Mouse (Mus musculus) heart, embryonic 14.5 days (tissue): ENCODE results near the gene Hnrnpa3. TPM values are rescaled to one million over a fixed set of nuclear protein-coding genes. Genes with fewer than 3 reads are reported as not detected.

Source experiments
- ATAC-seq: fragments of 200-750 bp; cut with Nextera tagmentation; 2 replicates; pipeline ENCODE4 v1.8.0; 2017; ENCODE audit warnings: low read depth, moderate TSS enrichment; ENCODE audit not compliant: insufficient number of reproducible peaks, insufficient read depth, low FRiP score
- H3K27ac ChIP-seq, 2 experiments: fragments of 200-500 bp in 1 of 2; fragments of 300-500 bp in 1 of 2; sonication (generic) in 1 of 2; replicated peaks in 1 of 2; 2 replicates each; pipeline ENCODE4 v1.5.1; 2012 to 2014; ENCODE audit warnings: low read depth in 2 of 2, low read length in 2 of 2, control low read depth in 1 of 2, mild to moderate bottlenecking in 1 of 2, mixed read lengths in 1 of 2; ENCODE audit not compliant: control insufficient read depth in 1 of 2, insufficient read depth in 1 of 2
- H3K27me3 ChIP-seq: fragments of 300-500 bp; sonication (generic); 2 replicates; pipeline ENCODE4 v1.6.1; 2014; ENCODE audit warnings: mild to moderate bottlenecking, low read length, control low read depth; ENCODE audit not compliant: control insufficient read depth, insufficient read depth
- H3K36me3 ChIP-seq: fragments of 300-500 bp; sonication (generic); 2 replicates; pipeline ENCODE4 v1.6.1; 2014; ENCODE audit warnings: mild to moderate bottlenecking, control low read depth, low read length, mixed read lengths; ENCODE audit not compliant: control insufficient read depth, insufficient read depth
- H3K4me1 ChIP-seq, 2 experiments: fragments of 200-500 bp in 1 of 2; fragments of 300-500 bp in 1 of 2; sonication (generic) in 1 of 2; 2 replicates each; pipeline ENCODE4 v1.6.1; 2012 to 2014; ENCODE audit warnings: low read length in 2 of 2, control low read depth in 1 of 2, mixed read lengths in 1 of 2; ENCODE audit not compliant: control insufficient read depth in 2 of 2, insufficient read depth in 2 of 2
- H3K4me2 ChIP-seq: fragments of 300-500 bp; sonication (generic); 2 replicates; pipeline ENCODE4 v1.6.1; 2014; ENCODE audit warnings: mild to moderate bottlenecking, low read length
- H3K4me3 ChIP-seq, 2 experiments: fragments of 200-500 bp in 1 of 2; fragments of 300-500 bp in 1 of 2; sonication (generic) in 1 of 2; 2 replicates each; pipeline ENCODE4 v1.5.1; 2012 to 2014; ENCODE audit warnings: low read length in 2 of 2, mild to moderate bottlenecking in 2 of 2, control low read depth in 1 of 2, low read depth in 1 of 2, moderate library complexity in 1 of 2; ENCODE audit not compliant: control insufficient read depth in 1 of 2, insufficient read depth in 1 of 2
- H3K9ac ChIP-seq: fragments of 300-500 bp; sonication (generic); 2 replicates; pipeline ENCODE4 v1.6.1; 2014; ENCODE audit warnings: mild to moderate bottlenecking, low read length
- H3K9me3 ChIP-seq: fragments of 300-500 bp; sonication (generic); 2 replicates; pipeline ENCODE4 v1.6.1; 2016; ENCODE audit warnings: low read length, control low read depth; ENCODE audit not compliant: control insufficient read depth
- WGBS: fragments of 180-500 bp; shearing (Covaris S2); extraction: QIAGEN DNeasy Blood & Tissue Kit; methylation state at CpG from one replicate; pipeline ENCODE4 v1.1.7; 2014; 5-methylcytosine and 5-hydroxymethylcytosine counted together
- polyA plus RNA-seq: library from polyadenylated mRNA; unstranded; fragments of >200 nt; fragmentation: Nextera tagmentation; extraction: Ambion mirVana; gene quantifications from 2 replicates; pipeline ENCODE4 v1.2.1, GENCODE M21; 2014

Hnrnpa3 gene
- polyA plus RNA-seq, 1 experiment from 2014 or later: 121 TPM

DNA sequence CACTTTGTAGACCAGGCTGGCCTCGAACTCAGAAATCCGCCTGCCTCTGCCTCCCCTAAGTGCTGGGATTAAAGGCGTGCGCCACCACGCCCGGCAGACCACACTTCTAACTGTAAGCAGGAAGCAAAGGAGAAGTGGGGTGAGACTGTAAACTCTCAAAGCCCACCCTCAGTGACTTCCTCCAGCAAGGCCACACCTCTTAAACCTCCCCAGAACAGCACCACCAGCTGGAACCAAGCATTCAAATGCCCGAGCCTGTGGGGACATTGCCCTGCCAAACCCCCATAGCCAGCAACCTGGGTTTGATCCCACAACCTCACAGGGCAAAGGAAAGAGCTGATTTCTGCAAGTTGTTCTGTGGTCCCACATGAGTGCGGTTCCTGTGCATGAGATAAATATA, 42.1 kb upstream of the Hnrnpa3 start:
- Histone ChIP-seq H3K4me3 (no peak overlapping the region), H3K9ac (no peak overlapping the region), H3K4me1 (peaks cover 6 to 9% of the 10 kb centered on the region in 2 experiments), H3K9me3 (no peaks in the 10 kb centered on the region), H3K27me3 (no peaks in the 10 kb centered on the region), H3K27ac (no peak overlapping the region), H3K36me3 (no peaks in the 10 kb centered on the region), H3K4me2 (no peak overlapping the region)
- WGBS: 94% methylated on average over 8 of the region's 8 CpGs
- ATAC-seq: no peak

DNA sequence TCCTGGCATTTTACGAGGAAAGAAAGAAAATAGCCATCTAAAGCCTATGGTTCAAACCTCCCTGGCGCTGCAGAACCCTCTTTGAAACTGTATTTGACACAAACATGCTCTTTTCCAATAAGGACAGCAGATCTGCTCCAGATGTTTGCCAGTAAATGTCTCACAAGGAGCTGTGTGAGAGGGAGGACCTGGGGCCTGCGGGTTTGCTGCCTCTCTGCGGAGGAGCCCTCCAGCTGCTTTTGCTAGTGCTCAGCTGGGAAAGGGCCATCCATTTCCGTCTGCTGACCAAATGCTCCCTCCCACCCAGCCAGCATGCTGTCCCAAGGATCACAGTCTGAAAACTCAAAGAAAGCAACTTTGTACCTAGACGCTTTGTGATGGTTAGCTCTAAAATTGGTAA, 40.3 kb upstream of the Hnrnpa3 start:
- no peaks in the 10 kb centered on the region for H3K36me3 ChIP-seq
- H3K27ac ChIP-seq: no peak overlapping the region
- ATAC-seq: no peak
- no peak overlapping the region for H3K4me3 ChIP-seq
- H3K9me3 ChIP-seq: no peaks in the 10 kb centered on the region
- H3K27me3 ChIP-seq: no peaks in the 10 kb centered on the region
- WGBS: 64% methylated on average over 6 of the region's 6 CpGs
- no peak overlapping the region for H3K9ac ChIP-seq
- no peaks in the 10 kb centered on the region; a peak in 1 of 4 replicates for H3K4me1 ChIP-seq
- H3K4me2 ChIP-seq: no peak overlapping the region

DNA sequence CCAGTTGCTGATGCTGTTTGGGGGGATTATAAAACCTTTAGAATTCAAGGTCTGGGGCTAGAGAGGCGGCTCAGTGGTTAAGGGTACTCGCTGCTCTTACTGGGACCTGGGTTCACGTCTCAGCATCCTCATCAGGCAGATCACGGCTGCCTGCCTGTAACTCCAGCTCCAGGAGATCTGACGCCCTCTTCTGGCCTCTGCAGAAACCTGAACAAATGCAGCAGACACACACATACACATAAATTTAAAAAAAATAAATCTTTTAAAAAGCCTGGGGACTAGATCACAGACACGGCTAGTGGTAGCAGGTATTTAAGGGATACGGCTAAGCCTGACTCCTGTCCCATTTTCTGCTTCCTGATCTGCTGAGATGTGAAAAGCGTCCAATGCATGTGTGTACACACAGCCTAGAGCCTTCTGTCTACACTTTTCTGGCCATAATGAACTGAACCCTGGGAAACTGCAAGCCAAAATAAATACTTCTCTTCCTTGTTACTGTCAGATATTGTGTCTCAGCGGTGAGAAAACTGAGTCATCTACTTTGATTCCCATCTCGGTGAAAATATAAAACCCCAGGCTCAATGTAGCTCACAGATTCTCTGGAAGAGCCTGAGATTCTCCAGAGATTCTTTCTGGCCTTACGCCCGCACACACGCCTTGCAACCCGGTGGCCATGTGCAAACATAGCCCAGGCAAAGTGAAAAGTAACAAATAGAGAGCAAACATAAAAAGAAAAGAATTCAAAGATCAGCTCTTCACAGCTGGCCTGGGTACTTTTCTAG, 37.0 kb upstream of the Hnrnpa3 start:
- Histone ChIP-seq H3K4me1 (no peaks in the 10 kb centered on the region), H3K27me3 (no peaks in the 10 kb centered on the region), H3K4me2 (no peak overlapping the region), H3K9ac (no peak overlapping the region), H3K9me3 (no peaks in the 10 kb centered on the region), H3K36me3 (no peaks in the 10 kb centered on the region), H3K4me3 (no peak overlapping the region), H3K27ac (0 out of 4 replicates have a peak overlapping the region, but pooled peaks of 1 of the 2 experiments have one; percentile 14)
- no peak for ATAC-seq
- 70% methylated on average over 14 of the region's 14 CpGs for WGBS

DNA sequence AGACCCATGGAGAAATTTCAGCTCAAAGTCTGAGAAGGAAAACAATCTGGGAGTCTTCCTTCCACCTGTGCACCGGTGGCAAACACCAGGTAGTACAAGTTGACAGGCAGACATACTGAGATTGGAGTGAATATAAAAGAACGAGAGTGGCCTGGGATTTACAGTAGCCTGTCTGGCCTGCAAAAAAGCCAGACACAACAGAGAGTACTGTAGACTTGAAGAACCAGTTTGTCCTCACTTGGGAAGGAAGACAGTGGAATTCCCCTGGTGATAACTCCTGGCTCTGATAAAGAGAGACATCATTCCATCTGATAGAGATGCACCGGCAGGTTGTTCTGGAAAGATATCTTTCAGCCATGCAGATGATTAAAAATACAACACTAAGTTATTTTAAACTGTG, 34.0 kb upstream of the Hnrnpa3 start:
- Histone ChIP-seq H3K9ac (no peak overlapping the region), H3K4me1 (no peaks in the 10 kb centered on the region), H3K4me3 (no peak overlapping the region), H3K27me3 (no peaks in the 10 kb centered on the region), H3K9me3 (no peaks in the 10 kb centered on the region), H3K36me3 (no peaks in the 10 kb centered on the region), H3K27ac (no peak overlapping the region), H3K4me2 (no peak overlapping the region)
- 58% methylated on average over 3 of the region's 3 CpGs for WGBS
- no peak for ATAC-seq

DNA sequence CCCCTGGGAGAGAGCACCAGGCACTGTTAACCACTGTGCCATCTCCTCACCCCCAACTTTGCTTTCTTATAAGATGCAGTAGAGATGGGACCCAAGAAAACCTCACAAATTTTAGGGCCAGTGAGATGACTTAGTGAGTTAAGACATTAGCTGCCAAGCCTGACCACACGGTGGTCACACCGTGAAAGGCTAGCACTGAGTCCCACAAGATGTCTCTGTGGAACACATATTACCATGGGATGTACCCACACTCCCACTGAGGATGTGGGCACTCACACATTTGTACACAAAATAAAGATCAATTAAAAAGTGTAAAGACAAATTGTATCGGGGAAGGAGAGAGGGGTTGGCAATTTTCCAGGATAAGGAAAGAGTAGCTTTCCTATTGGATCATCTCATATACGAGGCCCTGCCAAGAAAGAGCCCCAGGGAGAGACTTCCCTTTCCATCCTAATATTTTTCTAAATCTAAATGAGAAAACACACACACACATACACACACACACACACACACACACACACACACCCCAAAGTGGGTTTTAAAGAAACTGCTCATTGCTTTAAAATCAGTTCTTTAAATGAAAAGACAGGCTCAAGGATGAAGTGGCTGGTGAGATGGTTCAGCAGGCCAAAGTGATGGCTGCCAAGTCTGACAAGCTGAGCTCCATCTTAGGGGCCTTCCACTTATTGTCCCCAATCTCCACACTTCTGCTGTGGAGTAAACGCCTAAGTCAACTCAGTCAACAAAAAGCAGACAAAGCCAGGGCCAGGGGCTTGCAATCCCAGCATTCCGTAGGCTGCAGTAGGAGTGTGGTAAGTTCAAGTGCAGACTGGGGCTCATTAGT, 32.2 kb upstream of the Hnrnpa3 start:
- Histone ChIP-seq H3K9ac (no peak overlapping the region), H3K4me1 (peaks cover 2 to 8% of the 10 kb centered on the region in 2 experiments), H3K27me3 (no peaks in the 10 kb centered on the region), H3K27ac (no peak overlapping the region), H3K4me2 (no peak overlapping the region), H3K36me3 (no peaks in the 10 kb centered on the region), H3K9me3 (no peaks in the 10 kb centered on the region), H3K4me3 (no peak overlapping the region)
- no peak for ATAC-seq
- WGBS: 77% methylated on average over 6 of the region's 6 CpGs

GRCm38 (mm10) chr2:75628487-75628886, 30.6 kb upstream of the Hnrnpa3 start:
- no peaks in the 10 kb centered on the region for H3K36me3 ChIP-seq
- H3K9me3 ChIP-seq: no peaks in the 10 kb centered on the region
- 84% methylated on average over 8 of the region's 8 CpGs for whole genome bisulfite sequencing
- ATAC-seq: no peak
- no peak overlapping the region for H3K27ac ChIP-seq
- no peak overlapping the region for H3K4me2 ChIP-seq
- no peak overlapping the region for H3K4me3 ChIP-seq
- peaks cover 2 to 12% of the 10 kb centered on the region in 2 experiments for H3K4me1 ChIP-seq
- H3K9ac ChIP-seq: no peak overlapping the region
- no peaks in the 10 kb centered on the region for H3K27me3 ChIP-seq

DNA sequence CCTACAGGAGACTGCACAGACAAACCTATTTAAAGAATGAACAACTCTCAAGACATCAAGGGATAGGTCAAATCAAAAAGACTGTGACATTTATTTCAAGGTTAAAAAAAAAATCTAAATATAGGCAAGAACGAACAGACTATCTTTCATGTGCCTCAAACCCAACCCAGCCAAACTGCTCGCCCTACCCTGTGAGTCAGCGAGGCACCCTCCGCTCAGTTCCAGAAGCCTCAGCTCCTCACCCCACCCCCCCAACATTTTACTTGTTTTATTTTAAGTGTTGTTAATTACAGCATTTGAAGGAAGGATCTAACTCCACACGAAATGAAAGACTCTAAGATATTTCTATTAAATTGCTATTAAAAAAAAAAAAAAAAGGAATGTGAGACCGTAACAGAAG, 27.6 kb upstream of the Hnrnpa3 start:
- Histone ChIP-seq H3K4me2 (no peak overlapping the region), H3K9ac (no peak overlapping the region), H3K27ac (no peak overlapping the region), H3K27me3 (no peaks in the 10 kb centered on the region), H3K36me3 (no peaks in the 10 kb centered on the region), H3K9me3 (no peaks in the 10 kb centered on the region), H3K4me1 (peaks cover 2 to 12% of the 10 kb centered on the region in 2 experiments), H3K4me3 (no peak overlapping the region)
- WGBS: 62% methylated on average over 6 of the region's 6 CpGs
- ATAC-seq: no peak
